Mouse (Mus musculus) urinary bladder, postnatal 4 days (tissue): Measurements from ENCODE around the gene Inpp4b.
A peak's percentile ranks its signal among the peaks of the same experiment; 100 is the strongest.

ENCODE experiments used
- DNase-seq, 2 experiments: peaks; one replicate each; pipeline ENCODE4 v3.0.0; 2021 to 2022; ENCODE audit warnings: low spot score in 2 of 2

The Inpp4b gene

DNA sequence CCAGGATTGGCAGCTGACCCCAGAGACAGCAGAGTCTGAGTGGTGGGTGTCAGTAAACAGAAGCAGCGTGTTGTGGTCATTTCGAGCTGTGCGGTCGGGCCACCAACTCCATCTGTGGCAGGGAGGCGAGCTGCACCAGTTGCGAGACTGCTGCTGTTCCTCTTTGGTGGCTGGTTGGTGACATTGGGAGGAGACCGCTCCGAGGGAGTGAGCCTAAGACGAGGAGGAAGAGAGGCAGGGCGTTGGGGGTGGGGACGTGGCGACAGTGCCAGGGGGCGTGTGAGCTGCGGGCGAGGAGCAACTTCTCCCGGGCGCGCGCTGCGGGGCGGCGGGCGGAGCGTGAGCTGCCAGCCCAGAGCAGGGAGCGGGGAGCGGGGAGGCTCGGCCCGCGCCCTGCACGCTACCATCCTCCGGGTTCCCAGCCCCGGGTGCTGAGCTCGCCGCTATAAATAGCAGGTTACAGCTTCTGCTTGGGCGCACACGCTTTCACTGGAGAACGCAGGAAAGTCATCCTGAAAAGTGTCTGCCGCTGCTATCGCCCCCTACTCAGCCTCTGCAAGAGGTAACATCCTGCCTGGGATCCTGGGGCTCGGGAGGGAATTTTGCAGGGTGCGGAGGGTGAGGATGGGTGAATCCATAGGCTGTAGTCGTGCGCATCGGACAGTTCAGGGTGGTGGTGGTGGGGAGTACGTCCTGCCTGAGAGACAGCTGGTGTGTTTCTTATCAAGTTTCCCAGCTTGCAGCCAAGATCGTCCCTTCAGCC lies at the start of gene Inpp4b:
Gene Inpp4b, plus strand, starts transcription at position 321 of the 763 bp plus-strand sequence.
- peak; percentile 28 to 65 for DNase-seq

DNA sequence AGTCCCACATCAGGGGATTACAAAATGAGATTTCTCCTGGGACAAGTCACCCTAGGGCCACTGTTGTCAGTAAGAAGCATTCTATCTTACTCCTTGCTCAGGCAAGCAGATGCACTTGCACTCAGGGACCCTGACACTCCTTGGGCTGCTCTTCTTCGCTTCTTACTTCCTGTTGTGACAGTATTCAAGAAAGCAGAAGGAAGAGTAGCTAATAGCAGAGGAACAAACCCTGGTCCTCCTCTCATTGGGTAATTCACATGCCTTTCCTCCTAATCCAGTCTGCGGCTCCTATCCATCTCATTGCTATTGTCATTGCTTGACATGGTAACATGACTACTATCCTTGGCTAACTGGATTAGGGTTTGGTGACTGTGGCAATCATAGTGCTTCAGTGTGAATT lies 7.1 kb upstream of the Inpp4b start:
- DNase-seq: no peak

DNA sequence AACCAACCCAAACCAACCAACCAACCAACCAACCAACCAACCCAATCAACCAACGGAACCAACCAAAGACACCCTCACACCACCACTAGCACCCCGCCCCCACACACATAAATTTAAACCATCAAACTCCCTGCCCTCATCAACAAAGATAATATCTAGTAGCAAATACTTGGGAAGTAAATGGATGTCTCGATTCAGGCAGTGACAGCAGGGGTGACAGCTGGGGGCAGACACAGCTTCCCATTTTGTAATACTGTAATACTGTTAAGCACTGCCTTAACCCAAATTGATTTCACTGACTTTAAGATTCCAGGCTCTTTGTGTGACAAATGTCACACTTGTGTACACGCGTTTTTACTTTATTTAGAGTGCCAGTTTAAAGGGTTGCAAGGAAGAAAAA lies 1.2 kb upstream of the Inpp4b start:
- DNase-seq: no peak

DNA sequence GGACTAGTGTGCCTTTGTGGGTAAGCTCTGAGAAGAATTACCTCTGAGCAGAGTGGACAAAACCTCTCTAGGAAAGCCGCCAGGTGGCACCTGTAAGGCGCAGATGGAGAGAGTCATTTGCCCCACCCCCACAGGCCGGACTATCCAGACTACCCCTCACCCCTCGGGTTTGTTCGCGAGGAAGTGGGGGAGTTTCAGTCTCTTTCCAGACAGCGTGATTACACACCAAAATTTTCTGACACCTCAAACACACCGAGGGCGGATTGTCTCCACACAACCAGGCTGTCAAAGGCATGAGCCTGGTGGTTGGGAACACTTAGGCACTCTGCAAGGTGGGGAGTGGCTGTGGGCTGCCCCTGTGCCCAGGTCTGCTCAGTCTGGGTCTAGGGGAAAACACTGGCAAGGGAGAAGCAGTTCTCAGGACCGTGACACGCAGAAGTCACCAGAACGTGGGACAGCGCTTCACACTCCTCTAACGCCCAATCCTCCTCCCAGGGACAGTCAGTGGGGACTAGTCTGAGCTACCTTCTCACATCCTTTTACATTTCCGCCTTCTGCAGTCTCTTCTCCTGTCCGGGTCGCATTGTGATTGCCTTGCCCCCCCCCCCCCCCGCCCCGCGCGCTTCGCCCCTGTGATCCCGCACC lies 643 bp upstream of the Inpp4b start:
- peak; percentile 35 to 65 for DNase-seq

DNA sequence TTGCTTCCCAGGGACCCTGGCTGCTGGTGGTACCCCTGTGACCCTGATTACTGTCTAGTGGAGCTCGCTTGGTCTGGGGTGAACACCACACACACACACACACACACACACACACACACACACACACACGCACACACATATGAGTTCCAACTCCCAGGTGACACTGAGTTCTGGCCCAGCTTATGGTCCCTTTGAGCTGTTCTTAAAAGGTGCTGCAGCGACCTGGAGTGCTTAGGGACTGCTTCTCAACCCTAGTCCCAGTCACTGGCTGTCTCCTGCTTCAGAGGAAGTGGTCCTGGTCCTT lies 595 bp downstream of the Inpp4b start:
- no peak for DNase-seq

DNA sequence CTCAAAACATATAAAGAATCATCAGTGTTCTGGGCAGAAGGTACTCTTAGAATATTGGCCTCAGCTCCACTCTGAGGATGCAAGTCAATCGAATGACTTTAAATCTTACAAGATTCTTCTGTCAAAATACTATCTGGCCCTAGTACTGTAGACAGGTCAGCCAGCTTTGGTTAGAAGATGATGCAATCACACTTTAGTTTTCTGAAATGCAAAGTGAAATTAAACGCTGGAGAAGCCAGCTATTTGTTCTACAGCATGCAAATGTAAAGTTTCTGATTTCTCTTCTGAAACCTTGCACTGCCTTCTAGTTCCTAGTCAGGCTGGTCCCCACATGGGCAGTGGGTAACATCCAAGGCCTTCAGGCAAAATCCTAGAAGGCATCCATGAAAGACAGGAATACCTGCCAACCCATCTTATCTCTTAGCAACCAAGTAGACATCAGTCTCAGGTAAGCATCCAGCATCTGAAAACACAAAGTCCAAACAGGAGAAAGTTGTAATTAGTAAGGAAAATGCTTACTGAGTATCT lies 2.9 kb downstream of the Inpp4b start:
- DNase-seq: no peak

DNA sequence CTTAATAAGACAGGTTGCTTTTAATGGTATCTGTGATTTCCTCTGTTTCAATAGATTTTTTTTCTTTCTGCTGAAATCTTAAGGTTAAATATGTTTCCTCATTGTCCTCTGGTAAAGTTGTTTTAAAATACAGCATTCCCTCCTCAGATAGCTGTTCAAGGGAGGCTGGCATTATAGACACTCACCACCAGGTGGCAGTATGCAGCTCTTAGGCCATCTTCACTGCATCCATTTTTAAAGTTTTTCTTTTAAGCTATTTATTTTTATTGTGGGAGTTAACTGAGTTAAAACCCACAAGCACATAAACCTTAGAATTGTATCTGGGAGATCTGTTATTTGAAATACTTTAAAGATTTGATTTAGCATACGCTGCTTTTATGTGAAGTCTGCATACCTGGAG lies 7.1 kb downstream of the Inpp4b start:
- DNase-seq: no peak

DNA sequence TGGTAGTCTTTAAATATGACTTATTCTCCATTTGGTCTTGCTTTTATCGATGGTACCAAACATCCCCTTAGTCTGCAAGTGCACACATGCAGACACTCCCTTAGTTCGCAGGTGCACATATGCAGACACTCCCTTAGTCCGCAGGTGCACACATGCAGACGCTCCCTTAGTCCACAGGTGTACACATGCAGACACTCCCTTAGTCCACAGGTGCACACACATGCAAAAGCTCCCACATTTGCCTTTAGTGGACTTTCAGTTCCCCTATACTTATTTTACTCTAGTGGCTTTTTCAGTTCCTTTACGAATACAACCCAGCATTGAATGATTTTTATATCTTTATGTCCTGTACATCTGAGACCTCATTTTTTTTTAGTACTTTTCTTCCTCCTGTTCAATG lies 11.1 kb downstream of the Inpp4b start:
- DNase-seq: no peak

DNA sequence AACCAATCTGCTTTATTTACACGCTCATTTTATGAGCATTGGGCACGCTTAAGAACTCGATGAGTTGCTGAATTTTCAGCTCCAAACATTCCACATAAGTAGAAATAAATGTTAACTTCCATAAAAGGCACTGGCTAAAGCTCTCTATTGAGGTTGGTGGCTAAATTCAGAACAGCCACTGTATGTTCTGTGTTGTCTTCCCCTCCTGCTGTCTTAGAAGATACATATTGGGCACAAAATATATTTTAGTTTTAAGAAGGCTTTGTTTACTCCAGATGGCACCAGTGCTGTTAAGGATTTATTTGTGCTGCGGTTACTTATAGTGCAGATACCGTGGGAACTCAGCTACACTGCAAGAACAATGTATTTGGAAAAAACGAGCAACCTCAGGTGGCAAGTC lies 15.8 kb downstream of the Inpp4b start:
- DNase-seq: no peak

DNA sequence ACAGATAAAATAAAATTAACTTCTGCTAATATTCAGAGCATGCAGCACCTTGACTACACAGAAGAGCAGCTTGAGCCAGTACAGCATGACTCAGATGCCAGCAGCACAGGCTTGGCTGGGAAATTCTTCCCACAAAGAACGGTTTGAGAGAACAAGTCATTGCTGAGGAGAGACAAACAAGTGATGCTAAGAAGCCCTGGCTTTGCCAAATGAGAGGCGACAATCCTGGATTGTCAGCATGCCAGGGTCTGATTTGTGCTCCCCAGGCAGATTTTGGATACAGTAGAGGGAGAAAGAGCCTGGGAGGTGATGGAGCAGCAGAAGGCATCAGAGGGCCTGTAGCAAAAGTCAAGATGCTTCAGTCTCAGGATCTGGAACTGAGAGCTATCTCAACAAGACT lies 18.2 kb downstream of the Inpp4b start:
- no peak for DNase-seq

DNA sequence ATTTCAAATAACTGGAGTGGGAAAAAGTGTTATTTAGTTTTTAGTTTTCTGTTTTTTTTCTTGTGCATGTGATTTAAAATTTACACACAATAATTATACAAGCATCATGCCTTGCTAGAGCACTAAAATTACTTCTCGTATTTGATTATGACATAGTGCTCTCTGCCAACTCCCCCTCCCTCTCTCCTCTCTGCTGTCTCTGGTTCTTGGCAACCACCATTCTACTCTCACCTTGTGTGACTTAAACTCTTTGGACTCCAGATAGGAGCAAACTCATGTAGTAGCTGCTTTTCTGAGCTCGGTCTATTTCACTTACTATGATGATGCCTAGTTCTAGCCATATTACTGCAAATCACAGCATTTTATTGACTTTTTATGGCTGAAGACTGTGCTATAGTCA lies 18.8 kb downstream of the Inpp4b start:
- DNase-seq: no peak

DNA sequence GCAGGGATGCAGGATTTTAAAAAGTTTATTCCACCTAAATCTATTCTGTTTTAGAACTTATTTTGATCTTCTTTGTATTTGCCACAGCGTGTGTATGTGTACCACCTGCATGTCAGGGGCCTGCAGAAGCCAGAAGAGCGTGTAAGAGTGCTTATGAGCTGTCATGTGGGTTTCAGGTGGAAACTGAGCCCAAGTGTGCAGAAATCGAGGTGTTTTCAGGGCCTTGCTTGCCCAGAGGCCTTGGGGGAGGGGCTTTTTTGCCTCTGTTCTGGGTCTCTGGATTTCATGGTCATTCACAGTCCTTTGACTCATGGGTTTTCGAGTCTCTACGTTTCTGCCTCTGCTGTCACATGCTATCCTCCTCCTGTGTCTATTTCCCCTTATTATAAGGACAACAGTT lies 28.3 kb downstream of the Inpp4b start:
- no peak for DNase-seq

DNA sequence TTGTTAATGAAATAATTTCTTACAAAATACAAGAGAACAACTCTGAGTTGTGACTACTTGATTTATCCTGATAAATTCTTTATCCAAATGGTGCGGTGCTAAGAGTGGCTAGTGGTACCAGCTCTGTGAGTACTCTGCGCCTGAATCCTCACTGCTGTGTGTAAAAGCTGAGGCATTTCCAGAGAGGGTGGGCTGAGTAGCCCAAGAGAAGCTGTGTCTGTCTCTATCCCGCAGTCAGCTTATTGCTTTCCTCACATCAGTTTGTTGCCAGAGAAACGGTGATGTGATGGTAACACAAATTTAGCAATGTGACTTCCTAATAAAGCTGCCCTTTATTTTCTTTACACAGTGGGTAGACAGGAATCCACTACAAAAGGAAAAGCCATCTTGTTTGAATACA lies 29.5 kb downstream of the Inpp4b start:
- no peak for DNase-seq

DNA sequence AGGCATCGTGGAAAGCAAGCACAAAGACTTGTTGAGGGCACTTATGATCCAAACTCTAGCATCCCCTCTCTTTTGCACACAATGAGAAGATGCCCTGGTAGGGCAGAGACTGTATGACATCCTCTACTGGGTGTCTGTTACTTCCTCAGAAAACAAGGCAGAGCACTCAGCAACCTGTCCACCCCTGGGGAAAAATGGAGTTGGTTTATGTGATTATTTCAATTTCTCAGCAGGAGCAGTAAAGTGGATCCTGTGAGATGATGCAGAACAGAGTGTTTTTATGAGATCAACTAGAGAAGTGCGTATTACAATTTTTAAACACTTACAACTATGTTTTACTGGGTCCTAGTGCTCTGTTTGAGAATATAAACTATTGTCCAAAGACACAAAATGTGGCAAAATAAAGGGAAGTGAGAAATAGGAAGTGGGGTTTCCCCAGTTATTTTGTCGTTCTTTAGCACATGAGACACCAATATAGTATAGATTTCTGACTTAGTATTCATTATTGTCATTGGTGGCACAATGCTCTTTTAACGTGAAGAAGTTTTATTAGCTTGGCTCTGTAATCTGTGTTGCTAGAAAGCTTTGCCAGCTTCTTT lies 32.6 kb downstream of the Inpp4b start:
- no peak for DNase-seq

DNA sequence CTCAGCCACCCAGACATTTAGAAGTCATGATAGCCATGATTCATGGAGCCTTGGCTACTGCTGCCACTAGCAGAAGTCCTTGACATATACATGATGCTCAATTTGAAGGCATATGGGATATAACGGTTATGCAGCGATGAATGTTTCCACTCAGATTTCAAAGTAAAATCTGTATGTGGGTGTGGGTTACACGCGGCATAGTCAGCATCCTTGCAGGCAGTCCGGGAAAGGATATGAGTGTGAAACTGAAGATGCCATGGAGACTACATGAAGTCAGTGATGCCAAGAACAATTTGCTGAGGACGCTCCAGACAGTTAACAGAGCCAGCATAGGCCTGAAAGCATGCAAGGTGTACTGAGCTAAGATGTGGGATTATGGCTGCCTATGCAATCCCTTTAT lies 46.6 kb downstream of the Inpp4b start:
- DNase-seq: no peak

DNA sequence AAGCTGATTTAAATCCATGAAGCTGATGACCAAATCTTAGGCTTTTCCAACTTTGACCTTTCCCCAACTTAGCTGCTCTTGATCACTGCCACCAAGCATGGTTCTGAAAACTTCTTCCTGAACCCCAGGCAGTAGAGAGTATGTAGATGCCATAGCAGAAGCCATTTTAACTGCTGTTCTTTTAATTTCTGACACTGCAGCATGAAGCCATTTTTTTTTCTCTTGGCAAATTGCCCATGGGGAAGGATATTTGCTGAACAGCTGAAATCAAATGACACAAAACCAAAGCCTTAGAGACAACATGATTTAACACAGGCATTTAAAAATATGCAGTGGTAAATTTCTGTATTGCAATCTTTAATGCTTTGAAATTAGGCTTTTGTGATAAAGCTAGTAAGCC lies 56.7 kb downstream of the Inpp4b start:
- DNase-seq: no peak

DNA sequence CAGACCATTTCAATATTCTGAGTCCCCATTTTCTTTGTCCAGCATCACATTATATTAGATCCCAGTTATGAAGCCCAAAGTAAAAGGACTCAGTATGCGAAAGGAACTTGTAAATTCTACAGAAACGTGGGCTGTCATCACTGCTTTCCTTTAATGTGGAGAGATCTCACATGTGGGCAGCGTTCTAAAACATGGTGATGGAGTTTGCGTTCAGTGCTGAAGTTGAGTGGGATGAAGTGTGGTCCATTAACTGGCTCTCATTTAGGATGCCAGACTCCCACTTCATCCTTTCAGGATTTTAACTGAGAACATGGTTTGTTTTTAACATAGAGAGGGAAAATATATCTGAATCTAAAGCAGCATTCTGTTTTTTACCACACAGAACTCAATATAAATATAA lies 57.1 kb downstream of the Inpp4b start:
- no peak for DNase-seq

DNA sequence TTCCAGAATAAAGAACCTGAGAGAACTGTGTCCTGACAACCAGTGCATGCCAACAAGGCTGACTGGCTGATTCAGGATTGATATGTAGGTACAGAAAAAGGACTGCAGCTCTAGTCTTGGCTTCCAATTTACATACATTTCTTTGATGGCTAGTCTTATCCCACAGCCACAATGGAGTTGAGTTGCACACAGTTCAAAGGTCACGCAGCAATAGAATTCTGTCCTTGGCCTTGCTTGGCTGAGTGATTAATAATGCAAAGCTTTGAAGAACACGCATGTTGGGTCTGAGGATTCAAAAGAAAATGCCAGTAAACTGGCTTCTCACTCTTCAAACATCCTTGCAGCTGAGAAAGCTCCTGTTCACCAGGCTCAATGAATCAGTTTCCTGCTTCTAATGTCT lies 70.4 kb downstream of the Inpp4b start:
- DNase-seq: no peak

DNA sequence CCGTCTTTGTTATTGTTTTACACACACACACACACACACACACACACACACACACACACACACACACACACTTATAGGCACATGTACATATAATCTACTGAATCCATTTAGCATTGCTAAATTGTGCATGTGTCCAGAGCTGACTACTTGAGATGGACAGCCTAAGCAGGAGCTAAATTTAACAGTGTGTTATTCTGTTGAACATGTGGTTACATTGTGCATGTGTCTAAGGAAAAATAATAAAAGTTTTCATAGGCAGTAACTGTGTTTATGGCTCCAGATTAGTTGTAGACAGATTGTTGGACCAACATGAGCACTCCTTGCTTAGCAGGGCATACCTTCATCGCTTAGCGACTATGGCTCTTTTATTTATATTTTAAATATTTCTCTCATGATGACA lies 101.6 kb downstream of the Inpp4b start:
- DNase-seq: no peak

DNA sequence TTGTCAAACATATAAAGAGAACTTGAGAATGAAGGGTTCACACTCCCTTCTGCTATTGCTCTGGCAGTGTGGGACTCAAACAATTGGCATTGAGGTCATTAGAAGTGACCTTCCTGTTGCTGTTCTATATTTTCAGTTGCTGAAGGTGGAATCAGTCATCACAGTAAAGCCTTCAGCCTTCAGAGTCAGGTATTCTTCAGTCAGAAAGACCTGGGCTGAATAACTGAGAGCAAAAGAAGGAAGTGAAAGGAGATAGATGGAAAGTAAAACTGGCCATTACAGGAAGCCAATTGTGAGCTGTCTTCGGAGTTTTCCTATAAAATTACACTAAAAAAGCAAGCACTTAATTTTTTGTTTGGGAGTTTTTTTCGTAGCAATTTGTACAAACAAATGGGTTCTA lies 107.4 kb downstream of the Inpp4b start:
- DNase-seq: no peak

DNA sequence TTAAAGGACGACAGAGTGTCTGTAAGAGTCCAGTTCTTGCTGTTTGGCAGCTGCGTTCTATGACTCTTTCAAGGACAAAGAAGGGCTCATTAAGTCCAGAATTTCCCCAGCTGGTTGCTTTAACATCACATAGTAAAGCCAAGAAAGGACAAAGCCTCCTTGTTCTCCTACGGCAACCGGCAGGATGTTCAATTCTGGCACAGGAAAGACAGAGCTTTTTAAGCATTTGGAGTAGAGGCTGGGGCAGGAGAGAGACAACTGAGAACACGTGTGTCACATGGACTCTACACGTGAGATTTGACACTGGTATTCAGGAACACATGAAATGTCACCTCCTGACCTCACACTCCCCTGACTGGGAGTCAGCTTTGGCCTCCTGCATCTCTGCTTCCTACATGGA lies 109.7 kb downstream of the Inpp4b start:
- peak in 1 of 2 experiments; percentile 16 for DNase-seq

DNA sequence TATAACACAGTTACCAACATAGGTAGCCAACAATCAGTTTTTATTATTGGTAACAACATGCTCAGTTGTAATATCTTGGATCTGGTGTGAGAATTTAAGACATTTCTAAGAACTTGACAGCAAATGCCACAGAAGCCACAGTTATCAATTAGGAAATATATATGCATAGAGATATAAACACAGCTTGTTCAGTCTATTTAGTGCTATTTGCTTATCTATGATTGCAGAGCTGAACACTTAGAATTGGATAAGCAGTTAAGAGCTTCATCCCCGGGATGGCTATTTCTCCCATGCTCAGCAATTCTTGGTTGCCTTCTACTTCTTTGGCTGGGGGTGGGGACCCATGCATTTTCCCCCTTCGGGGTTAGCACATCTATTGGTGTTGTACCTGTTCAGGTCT lies 112.5 kb downstream of the Inpp4b start:
- no peak for DNase-seq

DNA sequence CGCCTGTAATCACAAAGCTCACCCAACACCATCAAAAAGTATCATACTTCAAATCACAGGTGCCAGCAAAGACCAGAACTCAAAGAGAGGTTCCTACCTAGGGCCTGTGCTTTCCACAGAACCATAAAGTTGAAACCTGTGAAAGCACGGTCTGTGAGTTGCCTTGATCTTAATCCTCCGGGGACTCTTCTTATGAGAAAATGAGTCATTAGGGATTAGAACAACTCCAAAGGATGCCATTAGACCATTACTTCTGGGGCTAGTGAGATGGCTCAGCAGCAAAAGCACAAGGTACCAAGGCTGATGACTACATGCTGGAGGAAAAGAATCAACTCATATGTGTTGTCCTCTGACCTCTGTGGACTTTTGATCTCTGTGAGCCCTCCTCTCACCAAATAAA lies 121.4 kb downstream of the Inpp4b start:
- DNase-seq: no peak
